Mouse (Mus musculus) B cell, adult 2 months (primary cell): Measurements from ENCODE around the gene Senp7.
"Not testable (repeated sequence)": the region's sequence is repeated elsewhere in the genome, so short reads cannot be mapped to it uniquely, and the experiment has no call there.

Experiments
- DNase-seq, 2 experiments: peaks; one replicate each; pipeline ENCODE4 v3.0.0; 2022

Gene Senp7

DNA sequence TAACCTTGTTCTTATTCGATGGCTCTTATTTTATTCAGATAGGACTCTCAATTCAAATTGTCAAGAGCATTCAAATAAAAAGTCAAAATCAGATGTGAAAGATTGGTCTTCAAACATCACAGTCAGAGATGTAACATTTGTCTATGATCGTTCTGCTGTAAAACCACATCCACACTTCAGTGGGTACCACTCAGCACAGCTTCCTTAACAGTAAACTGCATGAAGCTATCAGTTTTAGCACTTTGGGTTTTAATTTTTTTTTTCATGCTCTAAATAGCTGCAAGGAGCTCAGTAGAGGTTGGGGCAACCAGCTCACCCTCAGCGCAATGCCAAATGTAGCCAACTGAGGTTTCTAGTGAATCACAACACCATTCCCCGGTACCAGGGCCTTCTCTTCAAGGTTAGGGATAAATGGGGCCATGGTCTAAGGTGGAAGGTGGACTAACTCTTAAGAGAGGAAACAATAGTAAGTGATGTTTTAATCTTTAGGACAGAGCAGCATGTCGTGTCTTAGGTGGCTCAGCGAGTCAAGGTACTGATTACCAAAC is 20.5 kb downstream of the Senp7 start:
- DNase-seq: peak; percentile 24 to 39

DNA sequence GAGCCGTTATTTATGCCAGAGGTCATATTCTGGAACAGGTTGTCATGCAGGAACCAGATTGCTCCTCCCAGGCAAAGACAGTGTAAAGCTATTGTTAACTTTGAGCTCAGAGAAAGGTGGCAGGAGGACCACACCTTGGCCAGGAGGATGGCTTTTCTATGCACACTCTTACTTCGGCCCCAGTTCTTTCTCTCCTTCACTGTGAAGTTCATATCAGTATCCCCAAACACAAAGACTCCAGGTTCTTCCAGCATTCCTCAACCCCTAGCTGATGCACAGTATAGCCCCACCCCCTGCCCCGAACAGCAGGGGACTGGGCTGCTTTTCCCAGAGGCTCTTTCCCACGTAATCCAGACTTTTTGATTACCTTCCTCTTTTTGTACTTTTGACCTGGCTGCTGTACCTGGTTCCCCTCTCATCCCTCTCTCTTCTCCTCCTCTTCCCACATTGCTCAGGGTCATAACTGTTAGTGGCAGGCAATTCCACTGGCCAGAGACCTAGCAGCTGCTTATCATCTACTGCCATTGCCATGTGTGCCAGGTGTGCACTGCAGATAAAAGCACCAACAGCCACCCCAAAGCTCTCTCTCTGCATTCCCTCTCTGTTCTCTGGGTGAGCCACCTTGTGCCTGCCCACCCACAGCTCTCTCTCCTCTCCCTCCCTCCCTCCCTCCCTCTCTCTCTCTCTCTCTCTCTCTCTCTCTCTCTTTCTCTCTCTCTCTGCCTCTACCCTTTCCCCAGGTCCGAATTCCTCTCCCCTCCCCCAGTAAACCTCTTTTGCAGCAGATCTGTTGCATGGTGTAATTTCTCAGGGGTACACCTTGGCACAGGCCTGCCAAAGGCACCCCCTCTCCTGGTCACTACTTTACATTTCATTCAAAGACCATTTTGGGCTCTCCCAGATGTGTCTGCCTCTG is 23.4 kb downstream of the Senp7 start:
- no peak for DNase-seq

DNA sequence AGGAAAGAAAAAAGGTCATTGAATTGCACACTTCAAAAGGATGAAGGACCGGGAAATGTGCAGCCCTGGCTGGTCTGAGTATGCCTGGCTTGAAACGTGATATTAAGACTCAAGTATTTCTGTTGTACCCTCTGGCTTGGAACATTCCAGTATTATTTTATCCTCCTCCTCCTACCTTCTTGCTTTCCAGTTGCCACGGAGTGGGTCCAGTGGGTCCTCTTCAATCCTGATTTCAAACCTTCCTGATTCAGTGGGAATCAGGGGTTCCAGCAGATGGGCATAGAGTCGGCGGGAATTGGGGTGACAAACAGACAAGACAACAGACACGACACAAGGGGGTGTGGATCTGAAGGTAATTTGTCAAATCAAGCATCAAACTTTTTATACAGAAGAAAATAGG is 24.4 kb downstream of the Senp7 start:
- DNase-seq: no peak

DNA sequence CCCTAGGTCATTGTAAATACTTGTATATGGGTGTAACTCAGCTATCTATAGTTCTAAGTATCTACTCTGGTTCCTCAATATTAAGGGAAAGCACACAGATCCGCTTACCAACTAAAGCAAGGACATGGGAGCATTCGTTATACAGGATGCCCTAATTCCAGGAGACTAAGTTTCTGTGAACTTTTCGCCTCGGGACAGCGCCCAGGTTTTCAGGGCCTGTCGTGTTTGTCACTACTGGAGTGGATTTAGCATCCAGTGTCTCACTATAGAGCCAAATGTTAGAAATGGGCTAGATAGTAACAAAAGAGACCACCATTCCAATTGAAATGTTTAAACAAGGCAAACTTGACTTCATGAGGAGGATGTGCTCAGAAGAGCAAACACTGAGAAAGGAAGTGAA is 25.0 kb downstream of the Senp7 start:
- DNase-seq: not testable (repeated sequence)

DNA sequence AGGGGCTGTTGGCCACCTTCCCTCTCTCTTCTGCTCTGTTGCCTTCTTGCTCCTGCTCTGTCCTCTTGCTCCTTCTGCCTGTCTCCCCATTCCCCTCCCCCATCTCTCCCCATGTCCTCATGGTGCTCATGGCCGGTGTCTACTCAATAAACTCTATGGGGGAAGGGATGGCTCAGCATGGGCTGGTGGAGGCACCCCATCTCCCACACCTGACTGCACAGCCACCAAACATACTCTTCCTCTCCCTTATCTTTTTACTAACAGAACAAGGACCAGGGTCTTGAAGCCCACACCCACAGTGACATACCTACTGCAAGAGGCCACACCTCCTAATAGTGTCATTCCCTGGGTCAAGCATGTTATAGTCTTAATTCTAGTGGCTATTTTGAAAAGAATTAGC is 26.0 kb downstream of the Senp7 start:
- DNase-seq: no peak

DNA sequence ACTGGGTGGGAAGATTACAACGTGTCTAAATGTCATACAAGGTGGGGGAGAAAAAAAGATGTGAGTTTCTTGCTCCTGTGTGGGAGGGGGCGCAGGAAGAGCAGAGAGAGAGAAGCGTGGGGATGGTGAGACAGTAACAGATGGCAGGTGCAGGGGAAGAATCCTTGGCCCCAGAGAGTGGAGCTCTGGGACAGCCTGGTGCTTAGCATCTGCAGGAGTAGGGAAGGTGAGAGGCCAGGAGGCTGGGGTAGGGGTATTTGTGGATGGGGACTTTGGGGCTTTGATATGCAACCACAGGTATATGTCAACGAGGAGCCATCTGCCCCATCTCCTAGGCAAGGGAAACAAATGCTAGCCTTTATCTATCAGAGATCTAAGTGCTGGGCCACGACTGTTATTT is 26.4 kb downstream of the Senp7 start:
- peak; percentile 17 to 18 for DNase-seq

DNA sequence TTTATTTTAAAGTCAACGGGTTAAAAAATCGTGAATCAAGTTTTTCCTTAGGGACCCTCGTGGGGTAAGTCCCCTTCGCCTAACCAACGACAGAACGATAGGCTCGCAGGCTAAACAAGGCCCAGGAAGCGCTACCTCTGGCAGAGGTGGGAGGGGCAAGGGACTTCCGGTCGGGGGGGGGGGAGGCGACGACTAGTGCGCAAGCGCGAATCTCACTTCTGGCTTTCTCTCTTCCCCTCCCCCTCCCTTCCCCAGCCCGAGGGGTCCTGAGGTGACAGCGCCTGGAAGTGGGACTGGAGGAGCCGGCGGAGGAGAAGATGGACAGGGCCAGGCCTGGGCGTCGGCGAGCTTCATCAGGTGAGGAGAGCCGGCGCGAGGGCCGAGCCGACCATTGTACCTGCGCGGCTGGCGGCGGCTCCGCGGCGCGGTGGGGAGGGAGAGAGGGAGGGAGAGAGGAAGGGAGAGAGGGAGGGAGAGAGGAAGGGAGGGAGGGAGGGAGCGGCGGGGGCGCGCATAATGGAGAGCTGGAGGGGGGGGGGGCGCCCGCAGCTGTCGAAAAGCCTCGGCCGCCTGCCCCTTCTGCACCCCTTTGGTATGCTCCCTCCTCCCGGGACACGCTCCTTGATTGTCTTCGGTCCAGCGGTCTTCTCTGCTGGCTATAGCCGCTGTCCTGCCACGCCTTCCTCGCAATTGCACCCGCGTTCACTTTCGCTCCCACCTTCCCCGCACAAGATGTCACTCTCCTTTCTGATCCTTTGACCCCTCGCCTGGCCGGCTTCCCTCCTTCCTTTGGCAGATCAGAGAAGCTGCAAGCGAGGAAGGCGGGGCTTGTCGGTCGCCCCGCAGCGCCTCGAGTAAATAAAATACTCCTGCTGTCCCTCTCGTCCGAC is 27.3 kb downstream of the Senp7 start:
- peak; percentile 84 to 86 for DNase-seq

DNA sequence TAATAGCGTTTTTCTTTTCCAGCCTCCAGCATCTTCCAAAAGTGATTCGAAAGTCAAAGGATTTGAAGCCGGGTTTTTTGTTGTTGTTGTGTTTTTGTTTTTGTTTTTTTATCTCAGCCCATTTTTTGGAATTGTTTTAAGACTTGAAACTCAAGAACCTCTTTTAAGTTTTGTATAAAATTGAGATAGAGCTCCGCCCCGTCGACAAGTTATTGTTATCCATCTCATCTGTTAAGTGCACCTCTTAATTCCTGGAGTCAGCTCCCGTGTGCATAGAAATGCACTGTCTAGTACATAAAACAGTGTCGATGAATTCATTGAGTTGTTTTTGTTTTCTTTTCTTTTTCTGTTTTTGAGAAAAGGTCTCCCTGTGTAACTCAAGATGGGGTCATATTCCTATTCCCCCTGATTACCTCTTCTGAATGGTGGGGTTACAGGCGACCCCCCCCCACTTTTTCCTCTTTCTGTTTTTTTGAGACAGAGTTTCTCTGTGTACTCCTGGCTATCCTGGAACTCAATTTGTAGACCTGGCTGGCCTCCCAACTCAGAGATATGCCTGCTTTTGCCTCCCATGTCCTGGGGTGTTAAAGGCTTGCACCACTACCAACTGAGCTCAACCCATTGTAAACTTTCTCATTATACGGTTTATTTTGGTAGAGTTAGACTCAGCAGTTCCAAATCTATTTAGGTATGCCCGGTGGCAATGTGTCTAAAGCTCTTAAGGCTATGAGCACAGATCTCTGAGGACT is 28.2 kb downstream of the Senp7 start:
- no peak for DNase-seq

DNA sequence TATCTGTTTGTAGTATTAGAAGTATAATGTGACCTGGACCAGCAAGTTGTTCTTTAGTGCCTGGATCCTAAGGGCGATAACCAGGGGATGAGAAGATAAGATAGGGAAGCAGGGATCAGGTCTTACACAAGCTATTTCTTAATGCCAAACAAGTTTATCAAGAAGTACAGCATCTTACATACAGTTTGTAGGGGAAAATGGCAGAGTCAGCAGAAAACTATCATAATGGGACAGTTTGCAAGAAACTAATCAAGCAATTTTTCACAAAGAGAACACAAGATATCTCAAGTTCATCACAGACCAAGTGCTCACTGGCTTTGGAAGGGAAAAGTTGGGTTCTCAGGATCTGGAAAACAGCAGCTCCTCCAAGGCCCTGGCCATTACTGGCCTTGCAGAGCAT is 31.3 kb downstream of the Senp7 start:
- DNase-seq: no peak

DNA sequence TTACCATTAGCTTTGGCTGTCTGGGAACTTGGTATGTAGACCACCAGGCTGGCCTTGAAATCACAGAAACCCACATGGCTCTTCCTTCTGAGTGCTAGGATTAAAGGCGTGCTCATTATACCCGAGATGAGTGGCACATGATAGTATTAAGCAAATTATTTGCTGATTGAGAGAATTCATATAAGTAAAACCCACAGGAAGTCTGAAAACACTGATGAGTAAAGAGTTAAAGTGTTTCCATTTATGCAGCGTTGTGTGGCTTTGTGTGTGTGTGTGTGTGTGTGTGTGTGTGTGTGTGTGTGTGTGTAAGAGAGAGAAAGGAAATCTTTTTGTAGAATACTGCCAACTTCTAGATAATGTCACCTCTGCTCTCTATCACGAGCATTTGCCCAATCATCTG is 33.6 kb downstream of the Senp7 start:
- DNase-seq: no peak

DNA sequence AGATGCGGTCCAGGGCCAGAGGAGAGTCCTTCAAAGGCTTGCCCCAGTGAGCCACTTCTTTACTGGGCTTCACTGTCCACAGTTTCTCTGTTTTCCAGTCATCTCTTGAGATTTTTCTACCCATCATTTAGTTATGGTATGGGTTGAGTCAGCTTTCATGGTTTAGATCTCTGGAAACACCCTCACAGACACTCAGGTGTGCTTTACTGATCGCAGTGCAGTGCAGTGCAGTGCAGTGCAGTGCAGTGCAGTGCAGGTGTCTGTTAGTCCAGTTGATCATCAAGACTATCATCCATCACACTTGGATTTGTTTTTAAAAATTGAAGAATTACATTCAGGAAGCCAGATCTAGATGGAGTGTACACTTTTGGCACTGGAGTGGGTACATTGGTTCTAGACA is 38.2 kb downstream of the Senp7 start:
- DNase-seq: no peak

DNA sequence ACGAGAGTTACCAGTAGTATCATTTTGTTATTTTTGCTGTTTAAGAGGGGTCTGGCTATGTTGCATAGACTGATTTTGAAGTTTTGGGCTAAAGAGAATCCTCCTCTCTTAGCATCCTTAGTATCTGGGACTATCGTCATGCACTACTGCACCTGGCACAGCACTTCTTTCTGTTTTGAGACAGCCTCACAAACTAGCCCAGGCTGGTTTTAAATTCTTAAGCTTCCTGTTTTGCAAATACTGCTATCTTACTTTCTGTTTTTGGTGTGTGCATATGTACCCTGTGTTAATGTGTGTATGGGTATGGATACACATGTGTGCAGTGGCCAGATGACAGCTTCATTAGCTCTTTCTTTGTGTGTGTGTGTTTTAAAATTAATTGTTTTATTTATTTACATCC is 42.2 kb downstream of the Senp7 start:
- peak in 1 of 2 experiments; percentile 17 for DNase-seq

DNA sequence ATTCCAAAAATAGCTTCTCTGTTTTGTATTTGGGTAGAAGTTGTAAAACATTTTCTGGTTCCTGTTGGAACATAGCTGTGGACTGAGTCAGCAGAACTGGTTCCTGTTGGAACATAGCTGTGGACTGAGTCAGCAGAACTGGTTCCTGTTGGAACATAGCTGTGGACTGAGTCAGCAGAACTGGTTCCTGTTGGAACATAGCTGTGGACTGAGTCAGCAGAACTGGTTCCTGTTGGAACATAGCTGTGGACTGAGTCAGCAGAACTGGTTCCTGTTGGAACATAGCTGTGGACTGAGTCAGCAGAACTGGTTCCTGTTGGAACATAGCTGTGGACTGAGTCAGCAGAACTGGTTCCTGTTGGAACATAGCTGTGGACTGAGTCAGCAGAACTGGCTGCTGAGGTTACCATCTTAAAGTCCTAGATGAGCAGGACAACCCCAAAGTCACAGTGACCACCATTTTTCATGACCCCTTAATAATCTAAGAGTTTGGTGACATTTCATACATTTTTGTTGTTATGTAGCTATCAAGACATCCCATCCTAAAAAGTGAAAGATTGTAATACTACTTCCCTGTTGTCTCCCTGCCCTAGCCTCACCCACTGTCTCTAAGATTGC is 48.4 kb downstream of the Senp7 start:
- not testable (repeated sequence) for DNase-seq

DNA sequence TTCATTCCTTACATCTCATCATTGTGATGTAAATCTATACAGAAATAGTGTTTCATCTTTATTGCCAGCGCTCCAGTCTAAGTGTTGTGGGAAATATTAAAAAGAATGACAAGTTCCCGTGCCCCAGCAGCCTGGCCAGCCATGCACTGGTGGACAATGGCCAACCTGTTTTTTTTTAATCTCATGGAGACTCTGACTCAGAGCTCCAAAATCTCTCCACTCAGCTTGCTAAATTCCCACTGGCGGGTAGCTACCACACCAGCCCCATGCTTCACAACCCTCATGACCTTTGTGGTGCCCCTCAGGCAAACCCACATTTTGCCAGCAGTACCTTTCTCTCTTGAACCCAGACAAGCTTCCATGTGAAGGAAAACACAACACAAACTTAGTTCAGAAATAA is 67.6 kb downstream of the Senp7 start:
- DNase-seq: no peak

DNA sequence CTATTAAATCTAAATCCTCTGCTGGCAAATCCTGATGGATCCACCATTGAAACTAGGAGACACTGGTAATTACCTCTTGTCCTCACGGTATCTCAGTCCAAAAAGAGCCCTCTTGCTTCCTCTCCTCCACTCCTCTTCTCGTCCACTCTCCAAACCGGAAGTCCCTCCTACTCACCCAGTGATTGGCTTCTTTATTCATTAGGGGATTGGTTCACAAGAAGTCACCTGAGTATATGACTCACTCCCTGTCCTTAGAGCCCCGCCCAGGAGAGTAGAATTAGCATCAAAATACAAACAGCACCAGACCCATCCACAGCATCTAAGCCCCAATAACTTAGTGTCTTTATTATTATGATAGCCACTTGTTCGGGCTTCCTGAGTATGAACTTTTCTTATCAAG is 68.0 kb downstream of the Senp7 start:
- DNase-seq: no peak

DNA sequence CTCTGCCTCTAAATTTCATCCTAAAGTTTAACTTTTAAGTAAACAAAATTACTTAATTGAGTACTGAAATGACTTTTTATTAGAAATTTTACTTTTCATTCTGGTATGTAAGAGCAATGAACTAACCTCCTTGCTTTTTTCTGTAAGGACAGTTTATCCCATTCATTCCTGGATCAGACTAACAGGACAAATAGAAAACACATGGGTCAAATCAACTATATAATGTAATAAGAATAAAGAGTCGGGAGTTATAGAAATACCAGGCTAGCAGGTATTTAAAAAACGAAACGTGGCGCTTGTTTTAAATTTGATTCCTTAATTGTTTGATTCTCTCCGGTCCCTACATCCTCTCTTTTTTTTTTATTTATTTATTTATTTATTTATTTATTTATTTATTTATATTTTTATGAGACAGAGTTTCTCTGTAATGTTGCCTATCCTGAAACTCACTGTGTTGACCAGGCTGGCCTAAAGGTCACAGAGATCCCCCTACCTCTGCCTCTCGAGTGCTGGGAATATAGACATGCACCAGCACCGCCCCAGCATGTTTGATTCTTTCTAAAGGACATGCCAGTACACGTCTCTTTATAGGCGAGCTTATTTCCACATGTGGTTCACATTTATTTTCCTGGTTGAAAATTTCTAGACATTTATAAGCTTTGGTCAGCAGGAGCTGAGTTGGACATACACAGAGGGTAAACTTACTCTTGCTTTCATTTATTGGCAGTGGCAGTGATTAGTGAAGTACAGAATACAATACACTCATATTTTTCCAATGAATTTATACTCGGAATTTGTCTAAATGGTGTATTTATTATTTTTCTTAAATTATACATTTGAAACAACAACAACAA is 69.4 kb downstream of the Senp7 start:
- DNase-seq: no peak

DNA sequence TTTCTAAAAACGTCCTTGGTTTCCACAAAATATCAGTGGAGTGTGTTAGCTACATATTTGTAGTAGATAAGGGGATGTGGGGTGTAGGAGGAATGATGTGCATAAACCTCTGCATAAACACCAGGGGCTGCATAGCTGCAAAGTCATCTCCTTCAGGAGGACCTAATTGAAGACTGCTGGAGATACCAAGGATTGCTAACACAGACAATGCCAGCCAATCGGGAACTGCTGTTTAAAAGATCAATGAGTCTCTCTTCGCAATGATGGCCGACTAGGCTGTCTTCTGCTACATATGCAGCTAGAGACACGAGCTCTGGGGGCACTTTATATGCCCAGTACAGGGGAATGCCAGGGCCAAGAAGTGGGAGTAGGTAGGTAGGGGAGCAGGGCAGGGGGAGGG is 74.4 kb downstream of the Senp7 start:
- DNase-seq: no peak

DNA sequence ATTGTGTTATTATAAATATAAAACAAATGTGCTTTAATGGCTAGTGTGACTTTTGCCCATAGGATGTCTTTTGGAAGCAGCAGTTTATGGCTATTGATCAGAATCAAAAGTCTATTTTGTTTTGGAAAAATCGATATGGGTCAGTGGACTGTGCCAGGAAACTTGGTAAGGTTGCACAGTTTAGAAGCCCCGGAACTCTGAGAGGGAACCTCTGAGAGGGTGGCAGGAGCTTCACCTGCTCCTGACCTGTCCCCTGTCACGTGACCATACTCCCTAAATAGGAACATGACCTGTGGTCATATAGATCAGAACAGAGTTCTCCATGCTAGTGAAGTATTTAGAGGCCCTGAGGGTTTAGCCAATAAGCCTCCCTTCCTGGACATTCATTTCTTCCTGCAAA is 75.9 kb downstream of the Senp7 start:
- DNase-seq: no peak

DNA sequence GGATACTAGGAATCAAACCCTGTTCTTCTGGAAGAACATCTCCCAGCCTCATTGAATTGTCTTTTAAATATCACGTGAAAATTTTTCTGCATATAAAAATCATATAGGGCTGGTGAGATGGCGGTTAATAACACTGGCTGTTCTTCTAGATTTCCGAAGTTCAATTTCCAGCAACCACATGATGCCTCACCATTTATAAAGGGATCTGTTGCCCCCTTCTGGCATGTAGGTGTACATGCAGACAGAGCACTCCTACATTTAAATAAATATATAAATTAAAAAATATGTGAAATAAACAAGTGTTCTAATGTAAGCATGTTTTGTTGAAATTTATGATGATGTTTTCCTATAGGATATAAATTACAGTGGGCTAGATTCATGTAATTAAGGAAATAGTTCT is 83.5 kb downstream of the Senp7 start:
- peak; percentile 43 to 56 for DNase-seq

DNA sequence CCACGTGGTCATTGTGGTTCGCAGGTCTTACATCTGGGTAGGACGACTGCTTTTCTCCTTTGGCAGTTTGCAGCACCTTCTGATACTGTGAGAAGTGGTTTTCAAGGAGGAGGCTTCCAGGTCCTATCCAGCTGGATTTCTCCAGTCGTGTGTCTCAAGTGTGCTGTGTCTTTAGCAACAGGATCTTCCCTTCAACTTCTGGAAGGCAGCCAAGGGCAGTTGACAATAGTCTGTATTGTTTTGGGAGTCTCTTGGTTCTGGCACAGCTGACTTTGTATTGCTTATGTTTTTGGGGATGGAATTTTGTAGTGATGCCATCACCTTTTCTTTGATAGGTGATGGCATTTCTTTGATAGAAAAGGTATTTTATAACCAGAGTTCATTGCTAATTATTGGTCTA is 86.0 kb downstream of the Senp7 start:
- DNase-seq: no peak

DNA sequence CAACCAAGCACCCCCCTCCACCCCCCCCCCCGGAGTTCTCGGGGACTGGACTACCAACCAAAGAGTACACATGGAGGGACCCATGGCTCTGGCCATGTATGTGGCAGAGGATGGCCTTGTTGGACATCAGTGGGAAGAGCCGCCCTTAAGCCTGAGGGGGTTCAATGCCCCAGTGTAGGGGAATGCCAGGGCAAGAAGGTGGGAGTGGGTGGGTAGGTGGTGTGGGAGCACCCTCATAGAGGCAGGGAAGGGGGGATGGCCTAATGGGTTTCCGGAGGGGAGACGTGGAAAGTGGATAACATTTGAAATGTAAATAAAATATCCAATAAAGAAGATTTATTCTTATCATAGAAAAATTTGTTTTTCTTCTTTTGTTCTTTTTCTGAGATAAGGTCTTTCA is 89.5 kb downstream of the Senp7 start:
- not testable (repeated sequence) for DNase-seq
